Mouse (Mus musculus) CD8-positive naive resting alpha-beta T cell, adult 2 months (primary cell): ENCODE data around the gene Fam169b.
A peak's percentile ranks its signal among the peaks of the same experiment; 100 is the strongest.

Experiments
- DNase-seq, 2 experiments: peaks; one replicate each; pipeline ENCODE4 v3.0.0; 2022; ENCODE audit warnings: low read depth in 2 of 2, low spot score in 2 of 2

Fam169b gene

GRCm38 (mm10) chr7:68273515-68273914 is at the start of gene Fam169b:
Gene Fam169b, plus strand, starts transcription at chr7:68273839.
- no peak for DNase-seq

GRCm38 (mm10) chr7:68224006-68224405 is 49.6 kb upstream of the Fam169b start:
- no peak for DNase-seq

DNA sequence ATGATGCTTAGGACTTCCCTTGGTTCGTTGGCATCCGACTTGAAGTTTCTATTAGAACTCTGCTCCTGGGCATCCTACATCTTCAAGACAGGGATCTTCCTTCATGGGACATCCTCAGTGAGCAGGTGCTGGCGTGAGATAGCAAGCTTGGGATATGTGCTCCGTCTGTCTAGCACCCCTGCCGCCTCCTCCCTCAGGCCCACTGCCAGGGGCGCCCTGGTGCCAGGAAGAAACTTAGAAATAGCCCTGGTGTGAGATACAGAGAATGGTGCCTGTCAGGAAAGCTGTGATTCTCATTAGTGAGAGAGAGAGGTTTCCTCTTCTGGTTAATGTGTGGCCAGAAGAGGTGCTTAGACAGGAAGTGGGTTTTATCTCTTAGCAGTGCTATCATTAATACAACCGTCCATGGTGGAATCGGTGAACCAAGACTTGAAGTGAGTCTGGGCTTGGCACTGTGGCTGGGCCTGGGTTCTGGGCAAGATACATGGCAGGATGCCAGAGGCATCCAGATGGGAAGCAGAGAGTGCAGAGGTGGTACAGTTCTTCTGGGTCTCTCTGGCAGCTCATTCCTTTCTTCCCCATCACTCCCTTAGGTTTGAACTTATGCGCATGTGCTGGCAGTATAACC is 48.1 kb upstream of the Fam169b start:
- no peak for DNase-seq

- no peak for DNase-seq
These were observed 46.6 kb upstream of the Fam169b start for GRCm38 (mm10) chr7:68227021-68227420.

DNA sequence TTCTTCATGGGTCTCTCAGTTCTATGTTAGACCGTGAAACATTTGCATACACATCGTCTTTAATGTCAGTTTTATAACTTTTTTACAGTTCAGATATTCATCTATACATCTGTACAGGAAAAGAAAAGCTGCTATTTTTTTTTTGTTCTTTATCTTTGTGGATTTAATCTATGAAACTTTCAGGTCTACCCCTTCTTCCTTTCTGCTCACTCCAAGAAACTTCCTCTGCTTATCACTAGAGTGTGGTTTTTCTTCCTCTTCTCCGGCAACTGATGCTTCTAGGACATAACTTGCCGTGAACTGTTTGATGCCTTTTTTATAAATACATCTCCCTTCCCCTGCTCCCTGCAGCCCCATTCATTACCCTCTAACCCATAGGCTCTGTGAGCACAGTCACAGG is 46.0 kb upstream of the Fam169b start:
- DNase-seq = no peak

DNA sequence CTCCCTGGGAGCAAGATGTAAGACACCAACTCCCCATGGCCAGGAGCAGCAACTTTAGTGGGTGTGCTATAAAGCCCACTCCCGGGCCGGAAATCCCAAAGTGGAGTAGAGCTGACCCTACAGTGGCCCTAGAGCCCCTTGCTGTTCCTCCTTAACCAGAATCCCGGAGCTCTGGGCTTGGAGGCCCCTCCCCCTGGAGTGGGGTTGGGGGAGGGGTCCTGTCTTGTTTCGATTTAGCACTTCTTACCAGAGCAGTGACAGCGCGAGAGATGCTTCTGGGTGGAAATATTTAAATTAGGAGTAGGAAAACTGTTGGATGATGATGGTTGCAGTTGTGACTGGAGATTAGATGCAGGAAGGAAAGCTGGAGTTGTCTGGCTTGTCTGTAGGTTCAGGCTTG is 45.1 kb upstream of the Fam169b start:
- no peak for DNase-seq

DNA sequence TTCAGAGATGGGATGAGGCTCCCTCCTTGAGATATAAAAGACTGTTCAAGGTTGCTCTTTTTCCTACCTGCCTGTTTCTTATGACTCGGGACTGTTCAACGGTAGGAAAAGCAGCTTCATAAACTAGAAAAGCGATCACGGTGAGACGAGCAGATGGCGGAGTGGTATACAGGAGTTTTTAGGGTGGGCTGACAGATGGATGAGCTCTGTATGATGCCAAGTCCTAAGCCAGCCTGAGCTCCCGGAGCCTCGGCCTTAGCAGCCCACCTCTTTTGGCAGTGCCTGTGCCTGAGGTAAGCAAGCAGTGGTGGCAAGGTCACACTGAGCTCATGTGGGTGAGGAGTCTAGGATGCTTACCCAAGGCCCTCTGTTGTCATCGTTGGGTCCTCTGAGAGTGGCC is 42.8 kb upstream of the Fam169b start:
- no peak for DNase-seq

- no peak for DNase-seq
These were observed 41.1 kb upstream of the Fam169b start for GRCm38 (mm10) chr7:68232521-68232920.

DNA sequence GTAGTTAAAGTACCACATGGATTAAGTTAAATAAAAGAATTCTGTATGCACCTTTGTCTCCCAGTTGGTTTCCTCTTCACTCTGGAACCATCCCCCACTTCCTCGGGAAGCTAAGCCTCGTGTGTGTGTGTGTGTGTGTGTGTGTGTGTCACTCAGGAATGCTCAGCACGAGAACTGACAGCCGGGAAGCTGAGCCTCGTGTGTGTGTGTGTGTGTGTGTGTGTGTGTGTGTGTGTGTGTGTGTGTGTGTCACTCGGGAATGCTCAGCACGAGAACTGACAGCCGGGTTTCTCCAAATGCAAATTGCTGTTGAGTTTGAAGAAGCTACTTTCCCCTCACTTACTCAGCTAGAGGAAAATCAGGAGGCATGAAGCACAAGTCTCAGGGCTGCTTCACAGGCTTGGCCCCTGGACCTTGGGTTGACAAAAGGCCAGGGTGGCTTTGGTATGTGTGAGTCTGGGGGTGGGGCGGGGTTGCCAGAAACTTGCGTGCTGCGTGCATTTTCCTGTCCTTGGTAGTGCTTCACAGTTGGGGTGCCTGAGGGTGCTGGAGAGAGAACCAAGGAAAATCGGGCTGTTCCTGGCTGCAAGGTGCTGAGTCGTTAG is 39.9 kb upstream of the Fam169b start:
- DNase-seq = no peak

DNA sequence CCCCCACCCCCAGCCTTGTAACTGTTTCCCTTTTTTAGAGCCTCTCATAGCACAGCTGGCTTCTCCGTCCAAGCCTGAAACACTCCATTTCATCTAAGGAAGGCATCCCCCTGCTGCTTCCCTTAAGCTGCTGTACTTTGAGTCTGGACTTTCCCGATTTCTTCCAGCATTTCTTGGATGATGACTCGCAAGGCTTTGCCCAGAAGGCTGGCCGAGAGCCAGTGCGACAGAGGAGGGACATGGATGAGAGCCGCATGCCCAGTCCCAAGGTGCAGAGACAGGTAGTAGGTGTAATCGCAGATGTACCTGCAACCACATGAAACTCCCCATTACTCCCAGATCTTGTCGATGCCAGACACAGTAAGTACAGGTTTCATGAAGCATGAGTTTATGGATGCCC is 36.8 kb upstream of the Fam169b start:
- DNase-seq = no peak

- no peak for DNase-seq
These were observed 34.3 kb upstream of the Fam169b start for GRCm38 (mm10) chr7:68239220-68239827.

DNA sequence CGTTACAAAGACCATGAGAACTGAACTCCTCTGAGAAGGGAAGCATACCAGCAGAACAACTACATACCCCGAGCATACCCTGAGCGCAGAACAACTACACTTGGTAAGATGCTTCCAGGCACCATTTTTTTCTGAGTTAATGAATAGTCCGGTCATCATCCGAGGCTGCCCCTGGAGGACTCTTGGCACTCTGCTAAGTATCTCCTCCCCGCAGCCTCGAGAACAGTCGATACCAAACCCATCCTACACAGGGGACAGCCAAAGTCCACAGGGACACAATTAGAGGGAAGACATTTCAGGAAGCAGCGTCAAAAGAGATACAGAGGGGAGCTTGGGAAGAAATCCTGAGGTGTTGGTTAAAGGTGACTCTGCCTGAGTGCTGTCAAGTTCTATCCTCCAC is 32.4 kb upstream of the Fam169b start:
- no peak for DNase-seq

GRCm38 (mm10) chr7:68245681-68246080 is 28.0 kb upstream of the Fam169b start:
- no peak for DNase-seq

GRCm38 (mm10) chr7:68246249-68246648 is 27.4 kb upstream of the Fam169b start:
- no peak for DNase-seq

DNA sequence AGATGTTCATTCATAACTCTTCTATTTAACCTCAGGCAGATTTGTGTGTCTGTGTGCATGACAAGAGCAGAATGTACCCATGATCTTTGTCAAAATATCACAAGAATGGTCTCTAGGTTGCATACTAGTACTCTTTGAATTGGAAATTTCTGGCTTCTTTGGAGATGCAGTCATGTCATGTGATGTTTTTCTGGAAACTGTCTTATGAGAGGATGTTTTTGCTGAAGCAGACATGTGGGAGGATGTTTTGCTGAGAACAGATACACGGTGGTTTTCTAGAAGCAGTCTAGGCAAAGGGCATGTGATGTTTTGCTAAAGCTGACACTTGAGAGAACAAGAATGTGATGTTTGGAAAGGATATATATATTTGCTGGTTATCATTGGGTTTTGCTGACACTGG is 23.2 kb upstream of the Fam169b start:
- DNase-seq = peak; percentile 68 to 73

DNA sequence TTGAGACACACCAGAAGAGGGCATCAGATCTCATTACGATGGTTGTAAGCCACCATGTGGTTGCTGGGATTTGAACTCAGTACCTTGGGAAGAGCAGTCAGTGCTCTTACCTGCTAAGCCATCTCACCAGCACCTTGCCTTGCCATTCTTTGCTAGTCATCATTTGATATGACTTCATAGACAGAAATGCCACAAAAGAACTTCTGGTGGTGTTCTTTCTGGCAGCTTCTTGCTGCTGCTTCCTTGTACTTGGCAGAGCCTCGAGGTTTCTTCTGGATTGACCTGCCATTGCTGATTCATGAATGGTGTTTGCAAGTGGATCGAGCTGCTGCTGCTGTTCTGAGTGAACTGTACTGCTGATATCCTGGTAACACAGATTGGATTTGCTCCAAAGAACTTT is 22.7 kb upstream of the Fam169b start:
- no peak for DNase-seq

DNA sequence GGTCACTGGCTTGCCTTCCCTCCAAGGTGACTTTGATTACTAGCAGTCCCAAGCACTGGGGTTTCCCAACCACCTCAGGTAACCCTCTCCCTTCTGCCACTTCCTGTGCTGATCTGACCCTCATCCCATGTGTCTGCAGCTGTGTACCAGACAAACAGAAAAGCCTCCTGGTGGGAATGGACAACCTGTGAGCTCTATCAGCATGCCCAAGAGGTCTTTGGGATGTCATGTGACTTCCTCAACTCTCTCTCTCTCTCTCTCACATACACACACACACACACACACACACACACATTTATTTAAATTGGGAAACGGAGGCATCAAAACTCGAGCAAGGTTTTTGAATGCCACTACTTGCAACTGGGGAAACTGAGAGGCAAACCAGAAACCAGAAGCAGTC is 15.9 kb upstream of the Fam169b start:
- no peak for DNase-seq

DNA sequence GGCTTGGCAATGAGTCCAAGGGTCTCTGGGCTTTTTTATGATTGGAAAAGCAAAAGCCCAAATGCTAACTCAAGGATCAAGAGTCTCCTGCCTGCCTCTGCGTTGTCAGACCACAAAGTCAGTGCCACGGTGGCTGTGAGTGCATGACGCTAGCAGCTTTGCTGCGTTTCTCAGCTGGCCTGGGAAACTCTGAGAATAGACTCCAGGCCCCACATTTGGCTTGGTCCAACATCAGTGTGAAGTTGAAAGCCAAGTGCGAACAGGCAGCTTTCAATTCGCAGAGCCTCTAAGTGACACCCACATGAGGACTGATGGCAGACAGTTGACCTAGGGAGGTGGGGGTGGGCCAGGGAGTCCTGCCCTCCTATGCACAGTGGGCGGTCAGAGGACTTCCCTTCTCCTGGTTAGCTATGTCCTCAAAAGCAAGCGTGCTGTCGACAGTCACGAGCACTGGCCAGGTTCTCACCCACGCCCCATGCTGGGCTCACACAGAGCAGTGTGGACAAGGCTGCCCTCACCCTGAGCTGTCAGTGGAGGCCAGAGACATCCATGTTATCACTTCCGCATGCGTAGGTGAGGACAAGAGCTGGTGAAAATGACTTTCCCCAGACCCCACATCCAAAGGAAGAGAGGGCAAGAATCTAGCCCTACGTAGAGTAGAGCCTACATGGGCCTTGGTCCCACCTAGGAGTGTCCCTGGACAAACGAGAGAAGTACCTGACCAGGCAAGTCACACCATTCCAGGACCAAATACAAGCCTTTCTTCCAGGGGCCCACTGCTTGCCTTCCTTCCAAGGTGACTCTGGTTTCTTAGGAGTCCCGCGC is 15.1 kb upstream of the Fam169b start:
- DNase-seq = no peak

DNA sequence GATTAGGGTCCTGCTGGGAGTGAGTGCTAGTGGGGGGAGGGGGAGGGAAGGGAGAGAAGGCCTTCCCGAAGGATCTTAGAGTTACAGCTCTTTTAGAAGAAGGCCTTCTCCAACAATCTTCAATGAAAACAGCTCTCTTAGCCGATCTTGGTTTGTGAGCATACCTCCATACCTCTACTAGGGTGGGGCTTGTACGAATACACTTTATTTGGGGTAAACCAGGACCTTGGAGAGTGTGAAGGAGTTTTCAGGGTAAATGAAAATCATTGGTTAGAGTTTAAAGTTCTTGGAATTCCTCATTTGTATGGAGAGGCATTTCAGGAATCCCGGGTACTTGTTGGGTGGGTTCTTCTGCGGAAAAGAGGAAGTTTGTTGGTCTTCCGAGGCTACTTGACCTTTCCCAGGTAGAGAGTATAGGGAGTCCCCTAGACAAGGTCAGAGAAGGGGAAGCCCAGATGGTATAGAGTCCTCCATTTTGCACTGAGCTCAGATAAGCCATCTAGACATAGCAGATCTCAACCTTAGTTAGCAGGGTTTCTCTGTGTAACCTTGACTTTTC is 14.0 kb upstream of the Fam169b start:
- DNase-seq = no peak

GRCm38 (mm10) chr7:68262612-68263200 is 10.9 kb upstream of the Fam169b start:
- no peak for DNase-seq

- DNase-seq = no peak
These were observed 10.2 kb upstream of the Fam169b start for GRCm38 (mm10) chr7:68263346-68264027.
